Mouse (Mus musculus) lung, adult 10 weeks (tissue): ENCODE measurements around the gene Ntn5. TPM values are rescaled to one million over a fixed set of nuclear protein-coding genes. Genes with fewer than 3 reads are reported as not detected.

Experiments
- polyA plus RNA-seq: library from polyadenylated mRNA; stranded (reverse); fragments of 350-450 nt; fragmentation: Illumina TruSeq; extraction: RNeasy Lipid Tissue Mini Kit (QIAGEN cat#74804); gene quantifications from one replicate; pipeline ENCODE4 v1.2.3, GENCODE M21; 2014; ENCODE audit warnings: low read depth, low replicate concordance; ENCODE audit not compliant: insufficient read depth

Ntn5 gene
- polyA plus RNA-seq: 0.75 TPM

DNA sequence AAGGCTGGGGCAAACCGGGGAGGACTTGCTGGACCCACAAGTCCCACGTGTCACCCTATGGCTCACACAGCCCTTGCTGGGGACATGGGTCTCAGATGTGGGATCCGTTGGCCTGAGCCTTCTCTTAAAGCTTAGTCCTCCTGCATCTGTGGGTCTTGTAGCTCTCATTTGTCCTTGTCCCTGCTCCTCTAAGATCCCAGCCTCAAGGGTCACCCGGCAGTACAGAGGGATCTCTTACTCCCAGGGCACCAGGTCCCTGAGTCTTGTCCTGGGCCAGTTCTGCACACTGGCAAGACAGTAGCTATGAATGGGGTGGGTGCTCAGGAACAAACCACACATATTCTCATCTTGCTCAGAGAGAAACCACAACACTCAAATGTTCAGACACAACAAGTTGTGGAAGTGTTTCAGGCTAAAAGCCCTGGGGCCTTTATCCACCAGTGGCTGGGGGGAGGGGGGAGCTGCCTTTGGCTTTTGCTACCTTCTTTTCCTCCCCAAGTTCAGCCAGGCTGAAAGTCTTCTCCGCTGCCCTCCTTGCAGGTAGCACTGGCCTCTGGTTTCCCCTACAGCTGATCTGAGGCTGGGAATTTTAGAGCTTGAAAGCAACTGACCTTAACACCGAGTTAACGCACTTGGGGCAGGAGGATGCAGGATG lies at the start of gene Ntn5:
Ntn5 (plus strand) TSS at position 627 of the 655 bp plus-strand sequence.

DNA sequence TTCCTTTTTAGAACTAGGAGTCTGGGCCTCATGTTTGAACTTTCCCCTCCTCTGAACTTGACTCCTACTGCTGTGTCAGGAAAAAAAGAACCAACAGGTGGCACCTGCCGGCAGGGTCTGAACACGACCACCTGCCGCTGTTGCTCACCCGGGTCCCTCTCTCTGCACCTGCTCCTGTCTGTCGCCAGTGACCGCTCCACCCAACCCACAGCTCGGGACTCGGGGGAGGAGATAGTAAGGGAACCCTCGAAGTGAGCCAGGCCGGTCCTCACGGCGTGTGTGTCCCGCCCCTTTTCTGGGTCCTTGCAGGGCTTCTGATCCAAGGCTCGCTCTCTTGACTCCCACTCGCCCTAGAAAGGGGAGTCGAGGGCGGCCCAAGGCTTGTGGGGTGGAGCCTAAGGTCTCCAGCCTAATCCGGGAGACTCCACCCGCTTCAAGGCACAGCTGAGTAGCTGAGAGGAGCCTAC lies 44.2 kb upstream of the Ntn5 start, which contains the start of gene Mamstr:
Mamstr (plus strand) TSS at position 417 of the 467 bp plus-strand sequence.

DNA sequence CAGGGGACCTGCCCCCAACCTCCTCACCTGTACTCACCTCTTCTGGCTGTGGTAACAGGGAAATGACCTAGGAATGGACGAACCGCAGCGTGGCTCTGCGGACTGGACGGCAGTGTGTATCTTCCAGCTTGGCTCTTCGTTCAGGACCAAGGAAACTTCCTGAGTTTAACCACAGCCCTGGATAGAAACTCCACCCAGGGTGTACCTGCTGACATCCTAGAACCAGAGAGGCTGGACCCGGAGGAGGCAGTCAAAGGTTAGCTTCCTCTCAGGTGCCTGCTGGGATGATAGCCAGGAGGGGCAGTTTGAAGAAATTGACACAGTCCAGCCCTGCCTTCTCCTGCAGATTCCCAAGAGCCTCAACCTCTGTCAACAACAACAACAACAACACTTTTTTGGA lies 17.7 kb upstream of the Ntn5 start, which contains the start of gene Fut2:
Fut2 (minus strand) TSS at position 234 of the 400 bp plus-strand sequence.

DNA sequence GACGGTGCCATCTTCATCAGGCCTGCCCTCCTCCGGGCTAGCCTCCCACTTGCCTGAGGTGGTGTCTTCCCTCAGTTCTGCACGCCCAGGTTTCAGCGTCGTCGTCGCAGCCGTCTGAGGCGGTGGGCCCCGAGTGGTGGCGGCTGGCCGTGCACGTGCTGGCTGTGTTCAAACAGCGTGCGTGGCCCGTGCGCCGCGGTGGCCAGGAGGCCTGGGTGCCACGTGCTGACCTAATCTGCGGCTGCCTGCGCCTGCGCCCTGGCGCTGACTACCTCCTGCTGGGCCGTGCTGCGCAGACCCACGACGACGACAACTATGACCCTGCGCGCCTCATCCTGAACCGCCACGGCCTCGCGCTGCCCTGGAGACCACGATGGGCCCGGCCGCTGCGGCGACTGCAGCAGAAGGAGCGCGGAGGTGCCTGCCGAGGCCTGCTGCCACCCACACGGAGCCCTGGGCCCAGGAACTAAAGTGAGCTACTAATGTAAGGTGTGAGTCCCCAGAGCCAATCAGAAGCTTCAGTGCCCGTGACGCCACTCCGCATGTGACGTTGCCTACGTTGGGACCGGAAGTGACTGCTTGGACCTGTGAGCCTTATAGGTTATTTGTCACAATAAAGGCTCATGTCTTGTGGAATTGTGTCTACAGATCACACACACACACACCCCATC lies 10.2 kb downstream of the Ntn5 start, which contains the start of gene Sec1:
Sec1 (minus strand) TSS at position 482 of the 671 bp plus-strand sequence.

DNA sequence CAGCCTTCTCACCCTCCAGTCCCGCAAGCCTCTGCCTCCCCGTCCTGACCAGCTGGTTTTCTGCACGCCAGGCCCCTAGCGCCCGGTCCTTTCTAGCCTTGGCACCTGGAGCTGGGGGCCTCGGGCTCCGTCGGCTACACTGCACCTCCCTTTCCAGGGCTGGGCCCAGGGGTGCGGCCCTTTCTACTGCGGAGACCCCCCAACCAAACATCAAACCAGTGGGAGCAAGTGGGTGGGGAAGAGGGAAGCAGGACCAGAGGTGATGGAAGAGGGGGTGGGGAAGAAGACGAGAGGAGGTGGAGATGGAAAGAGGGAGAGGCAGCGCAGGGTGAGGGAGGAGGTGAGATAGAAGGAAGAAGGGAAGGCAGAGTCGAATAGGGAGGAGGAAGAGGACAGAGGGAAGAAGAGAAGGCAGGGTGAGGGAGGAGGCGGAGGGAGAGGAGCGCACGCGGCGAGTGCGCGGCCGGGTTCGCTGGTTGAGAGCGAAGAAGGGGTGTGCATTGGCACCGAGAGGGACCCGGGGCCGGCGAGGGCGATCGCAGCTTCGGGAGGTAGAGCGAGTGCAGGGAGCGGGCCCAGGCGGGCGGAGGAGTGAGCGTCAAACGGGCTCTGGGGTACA lies 15.8 kb downstream of the Ntn5 start, which contains the start of gene Car11:
Car11 (plus strand) TSS at position 321 of the 619 bp plus-strand sequence.

DNA sequence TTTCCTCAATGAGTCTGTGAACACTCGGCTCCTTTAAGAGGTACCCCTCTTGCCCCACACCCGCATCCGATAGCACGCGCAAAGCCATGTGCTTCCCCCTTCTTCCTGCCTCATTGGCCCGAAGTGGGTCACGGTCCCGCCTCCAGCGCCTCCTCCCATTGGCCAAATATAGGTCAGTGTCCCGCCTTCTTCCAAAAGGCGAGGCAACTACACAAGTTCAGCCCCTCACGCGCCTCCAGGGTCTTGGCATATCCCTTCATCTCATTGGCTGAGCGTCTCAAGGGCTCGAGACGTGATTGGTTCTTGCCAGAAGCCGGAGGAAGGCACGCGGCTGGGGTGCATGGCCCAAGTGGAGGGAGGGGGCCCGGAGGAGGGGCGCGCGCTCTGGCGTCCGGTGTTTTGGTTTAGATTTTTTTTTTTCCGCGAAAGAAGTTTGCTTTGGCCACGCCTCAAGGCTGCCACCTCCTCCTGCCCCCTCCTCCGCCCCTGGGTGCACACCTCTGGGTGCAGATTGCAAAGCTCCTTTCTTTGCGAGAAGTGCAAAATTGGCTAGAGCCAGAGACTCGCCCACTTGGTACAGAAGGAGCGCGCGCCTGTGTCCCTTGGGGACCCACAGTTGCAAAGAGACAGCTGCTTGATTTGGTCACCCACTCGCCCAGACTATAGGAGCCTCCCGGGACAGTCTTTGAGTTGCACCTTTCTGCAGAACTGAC lies 21.1 kb downstream of the Ntn5 start, which contains the start of gene Dbp:
Dbp (plus strand) TSS at position 359 of the 713 bp plus-strand sequence.

DNA sequence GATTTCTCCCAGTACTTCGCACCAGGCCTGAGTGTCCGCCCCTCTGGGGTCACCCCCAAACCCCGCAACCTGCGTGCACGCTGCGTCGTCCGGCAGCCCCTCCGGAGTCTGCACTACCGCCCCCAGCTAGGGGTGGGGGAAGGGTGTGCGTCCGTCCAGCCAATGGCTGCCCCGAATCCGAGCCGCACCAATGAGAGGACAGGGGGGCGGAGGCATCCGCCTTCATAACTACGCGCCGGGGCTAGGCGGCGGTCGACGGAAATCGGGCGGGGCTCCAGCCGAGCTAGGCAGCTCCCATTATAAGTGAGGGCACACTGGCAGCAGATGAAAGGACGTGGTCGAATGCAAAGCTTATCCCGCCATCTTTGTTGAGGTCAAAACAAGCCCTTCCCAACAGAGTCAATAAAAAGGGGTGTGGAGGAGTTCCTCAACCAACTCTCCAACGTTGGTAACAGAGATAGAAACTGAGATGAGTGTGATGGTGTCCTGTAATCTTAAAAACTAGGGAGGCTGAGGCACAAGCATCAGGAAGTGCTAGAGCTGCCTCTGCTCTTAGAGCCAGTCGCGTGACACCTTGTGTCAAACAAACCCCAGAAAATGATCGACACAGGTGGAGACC lies 31.4 kb downstream of the Ntn5 start, which contains the start of gene Rpl18:
Rpl18 (plus strand) TSS at position 368 of the 619 bp plus-strand sequence.

DNA sequence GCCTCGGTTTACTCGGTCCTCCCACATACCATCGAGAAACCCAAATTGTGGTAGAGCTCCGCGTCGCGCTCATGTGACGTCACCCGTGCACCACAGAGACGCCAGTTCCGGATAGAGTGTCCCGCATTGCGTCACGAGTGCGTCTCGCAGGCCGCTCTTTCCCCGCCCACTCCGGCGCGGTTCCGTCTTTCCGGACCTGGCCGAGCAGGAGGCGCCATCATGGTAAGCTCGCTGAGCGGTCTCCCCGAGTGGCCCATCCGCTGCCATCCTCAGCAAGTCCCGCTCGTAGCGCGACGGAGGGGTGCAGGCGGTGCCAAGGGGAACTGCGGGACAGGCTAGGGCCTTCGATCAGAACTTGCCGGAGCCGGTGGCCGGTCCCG lies 34.1 kb downstream of the Ntn5 start, which contains the start of gene Sphk2:
Sphk2 (minus strand) TSS at position 85 of the 380 bp plus-strand sequence.

DNA sequence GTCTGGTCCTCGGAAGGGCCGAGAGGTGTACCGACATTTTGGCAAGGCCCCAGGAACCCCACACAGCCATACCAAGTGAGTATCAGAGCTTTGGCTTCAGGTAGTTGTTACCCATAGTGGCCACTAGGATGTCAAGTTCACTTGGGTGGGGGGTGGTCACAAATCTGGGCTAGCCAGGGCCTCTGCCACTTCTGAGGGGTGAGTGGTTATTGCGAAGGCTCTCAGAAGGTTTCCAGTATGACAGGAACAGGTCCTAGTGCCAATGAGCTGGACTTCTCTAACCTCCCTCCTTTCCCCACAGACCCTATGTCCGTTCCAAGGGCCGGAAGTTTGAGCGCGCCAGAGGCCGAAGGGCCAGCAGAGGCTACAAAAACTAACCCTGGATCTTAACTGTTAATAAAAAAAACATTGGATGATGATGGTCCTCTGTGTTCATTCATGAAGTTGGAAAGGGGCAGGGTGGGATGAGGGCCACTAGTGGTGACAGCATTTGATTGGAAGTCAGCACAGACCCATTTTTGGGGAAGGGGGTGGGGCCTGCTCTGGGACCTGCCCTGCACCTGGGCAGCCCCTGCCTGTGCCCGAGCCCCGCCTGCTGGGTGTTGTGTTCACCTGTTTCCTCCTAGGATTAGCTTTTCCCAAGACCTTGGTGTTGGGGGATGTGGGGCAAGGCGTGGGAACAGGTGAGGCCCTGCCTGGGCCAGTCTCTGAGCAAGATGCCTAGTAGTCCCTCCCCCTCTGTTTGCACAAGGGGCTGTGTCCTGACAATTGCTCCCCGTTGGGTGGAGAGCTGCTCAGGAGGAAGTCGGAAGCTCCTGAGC lies 36.8 kb downstream of the Ntn5 start, which contains the start of gene Fam83e:
Fam83e (plus strand) TSS at position 800 of the 821 bp plus-strand sequence.

DNA sequence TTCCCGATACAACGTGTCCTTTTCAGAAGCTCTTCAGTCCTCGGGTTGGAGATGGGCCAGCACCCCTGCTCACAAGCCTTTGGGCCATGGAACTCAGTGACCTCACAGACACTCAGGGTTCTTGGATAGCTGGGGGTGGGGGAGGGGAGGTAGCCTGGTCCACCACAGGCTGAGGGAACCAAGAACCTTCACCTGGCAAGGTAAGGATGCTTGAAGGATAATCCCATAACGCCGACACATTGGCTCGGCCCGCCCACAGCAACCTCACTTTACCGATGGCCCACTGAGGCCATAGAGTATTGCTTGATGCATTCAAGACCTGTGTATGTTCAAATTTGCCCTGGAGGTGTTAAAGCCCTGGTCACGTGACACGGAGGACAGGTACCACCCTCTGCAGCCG lies 41.9 kb downstream of the Ntn5 start, which contains the start of gene Spaca4:
Spaca4 (minus strand) TSS at position 101 of the 400 bp plus-strand sequence.

Other genes starting within 250 kb of the Ntn5 start
- 8.9 TPM for gene Gys1, start 249.2 kb upstream of the Ntn5 start, polyA plus RNA-seq
- 33.3 TPM for gene Ruvbl2, start 245.9 kb upstream of the Ntn5 start, polyA plus RNA-seq
- 2,902 TPM for gene Ftl1, start 224.1 kb upstream of the Ntn5 start, polyA plus RNA-seq
- gene Bax, start 217.1 kb upstream of the Ntn5 start, polyA plus RNA-seq: 93.3 TPM
- not detected for gene Tulp2, start 202.1 kb upstream of the Ntn5 start, polyA plus RNA-seq
- not detected for gene Gm45808, start 197.2 kb upstream of the Ntn5 start, polyA plus RNA-seq
- 5.0 TPM for gene Dhdh, start 195.2 kb upstream of the Ntn5 start, polyA plus RNA-seq
- 134 TPM for gene Nucb1, start 173.6 kb upstream of the Ntn5 start, polyA plus RNA-seq
- 62.8 TPM for gene Ppp1r15a, start 157.8 kb upstream of the Ntn5 start, polyA plus RNA-seq
- 5.7 TPM for gene Plekha4, start 157.7 kb upstream of the Ntn5 start, polyA plus RNA-seq
- 0.54 TPM for gene Hsd17b14, start 129.1 kb upstream of the Ntn5 start, polyA plus RNA-seq
- gene Bcat2, start 113.9 kb upstream of the Ntn5 start, polyA plus RNA-seq: 43.0 TPM
- gene Fgf21, start 68.5 kb upstream of the Ntn5 start, polyA plus RNA-seq: not detected
- not detected for gene Fut1, start 66.7 kb upstream of the Ntn5 start, polyA plus RNA-seq
- 0.38 TPM for gene Izumo1, start 62.2 kb upstream of the Ntn5 start, polyA plus RNA-seq
- gene Rasip1, start 56.5 kb upstream of the Ntn5 start, polyA plus RNA-seq: 47.4 TPM
- 1.9 TPM for gene Mamstr, start 44.0 kb upstream of the Ntn5 start, polyA plus RNA-seq
- gene Fut2, start 17.6 kb upstream of the Ntn5 start, polyA plus RNA-seq: 0.20 TPM
- 0.90 TPM for gene Sec1, start 10.4 kb downstream of the Ntn5 start, polyA plus RNA-seq
- gene Car11, start 15.8 kb downstream of the Ntn5 start, polyA plus RNA-seq: 1.7 TPM
- gene Dbp, start 21.1 kb downstream of the Ntn5 start, polyA plus RNA-seq: 6.5 TPM
- 1,283 TPM for gene Rpl18, start 31.4 kb downstream of the Ntn5 start, polyA plus RNA-seq
- 16.2 TPM for gene Sphk2, start 34.0 kb downstream of the Ntn5 start, polyA plus RNA-seq
- 3.8 TPM for gene Fam83e, start 37.2 kb downstream of the Ntn5 start, polyA plus RNA-seq
- not detected for gene Spaca4, start 41.8 kb downstream of the Ntn5 start, polyA plus RNA-seq
- 0.09 TPM for gene Lmtk3, start 99.7 kb downstream of the Ntn5 start, polyA plus RNA-seq
- gene Sult2b1, start 100.6 kb downstream of the Ntn5 start, polyA plus RNA-seq: 2.2 TPM
- gene Cyth2, start 130.6 kb downstream of the Ntn5 start, polyA plus RNA-seq: 73.8 TPM
- not detected for gene Kcnj14, start 140.8 kb downstream of the Ntn5 start, polyA plus RNA-seq
- 10.2 TPM for gene Grwd1, start 146.9 kb downstream of the Ntn5 start, polyA plus RNA-seq
- gene Kdelr1, start 188.8 kb downstream of the Ntn5 start, polyA plus RNA-seq: 108 TPM
- 0.46 TPM for gene Grin2d, start 194.4 kb downstream of the Ntn5 start, polyA plus RNA-seq
- not detected for gene Syngr4, start 212.7 kb downstream of the Ntn5 start, polyA plus RNA-seq
- gene Tmem143, start 212.9 kb downstream of the Ntn5 start, polyA plus RNA-seq: 8.7 TPM
- gene Emp3, start 237.4 kb downstream of the Ntn5 start, polyA plus RNA-seq: 138 TPM
- 3.5 TPM for gene Ccdc114, start 240.1 kb downstream of the Ntn5 start, polyA plus RNA-seq